Mouse (Mus musculus) C2C12 (cell line): Measurements from ENCODE around the gene Nipal1. TPM values are rescaled to one million over a fixed set of nuclear protein-coding genes. Genes with fewer than 3 reads are reported as not detected.

Source experiments
- H3K27me3 ChIP-seq: one replicate; pipeline ENCODE4 v1.6.1; 2011; ENCODE audit not compliant: control insufficient read depth, insufficient read depth, insufficient read length
- H3K36me3 ChIP-seq: one replicate; pipeline ENCODE4 v1.6.1; 2011; ENCODE audit not compliant: control insufficient read depth, insufficient read depth
- H3K4me3 ChIP-seq: one replicate; pipeline ENCODE4 v1.5.1; 2011; ENCODE audit warnings: mild to moderate bottlenecking, control low read depth; ENCODE audit not compliant: poor library complexity, insufficient read depth, severe bottlenecking
- H3K79me2 ChIP-seq: one replicate; pipeline ENCODE4 v1.6.1; 2011; ENCODE audit not compliant: control insufficient read depth, insufficient read depth
- H3K79me3 ChIP-seq: one replicate; pipeline ENCODE4 v1.6.1; 2011; ENCODE audit warnings: low read depth, control low read depth
- H3ac ChIP-seq: one replicate; pipeline ENCODE3; 2011; ENCODE audit warnings: low read depth; ENCODE audit not compliant: control insufficient read depth, insufficient read length
- CEBPB ChIP-seq: IDR thresholded peaks from one replicate; pipeline ENCODE4 v1.6.1; 2011; ENCODE audit warnings: low read depth, mild to moderate bottlenecking, control low read depth, moderate library complexity
- CTCF ChIP-seq: IDR thresholded peaks from one replicate; pipeline ENCODE4 v1.5.1; 2011; ENCODE audit not compliant: control insufficient read depth, insufficient read depth, insufficient read length
- FOSL1 ChIP-seq: IDR thresholded peaks from one replicate; pipeline ENCODE4 v1.8.0; 2011; ENCODE audit warnings: mild to moderate bottlenecking, low read length; ENCODE audit not compliant: poor library complexity, insufficient read depth, severe bottlenecking
- MAX ChIP-seq: IDR thresholded peaks from one replicate; pipeline ENCODE4 v1.6.1; 2011; ENCODE audit warnings: mild to moderate bottlenecking, control low read depth
- MYOD1 ChIP-seq: IDR thresholded peaks from one replicate; pipeline ENCODE4 v1.6.1; 2011; ENCODE audit warnings: low read depth; ENCODE audit not compliant: control insufficient read depth, insufficient read length
- MYOG ChIP-seq: IDR thresholded peaks from one replicate; pipeline ENCODE4 v1.6.1; 2011; ENCODE audit not compliant: control insufficient read depth, insufficient read length; ENCODE audit errors: extremely low read depth
- USF1 ChIP-seq: IDR thresholded peaks from one replicate; pipeline ENCODE4 v1.6.1; 2011; ENCODE audit warnings: low read depth, mild to moderate bottlenecking, control low read depth, moderate library complexity
- polyA plus RNA-seq: library from polyadenylated mRNA; unstranded; fragments of >200 nt; fragmentation: generic; extraction: Trizol; gene quantifications from one replicate; pipeline ENCODE4 v1.2.1, GENCODE M21; 2012; ENCODE audit warnings: missing spikeins

Nipal1 gene
- polyA plus RNA-seq, 1 experiment, result 0.50 TPM

- TF ChIP-seq MAX, result no peak
- no peak overlapping the region for H3ac ChIP-seq
- no peaks in the 10 kb centered on the region for H3K79me2 ChIP-seq
- H3K4me3 ChIP-seq, result no peak overlapping the region
- no peaks in the 10 kb centered on the region for H3K79me3 ChIP-seq
- no peaks in the 10 kb centered on the region for H3K36me3 ChIP-seq
- H3K27me3 ChIP-seq, result no peaks in the 10 kb centered on the region
Observed at GRCm38 (mm10) chr5:72656270-72656791, 8.7 kb downstream of the Nipal1 start.

- Histone ChIP-seq H3K27me3 (no peaks in the 10 kb centered on the region), H3ac (no peak overlapping the region), H3K79me3 (no peaks in the 10 kb centered on the region), H3K36me3 (no peaks in the 10 kb centered on the region), H3K79me2 (no peaks in the 10 kb centered on the region), H3K4me3 (no peak overlapping the region)
- no peak for TF ChIP-seq MAX
- no peak for TF ChIP-seq CEBPB
- TF ChIP-seq MYOD1, result no peak
- no peak for TF ChIP-seq CTCF
- TF ChIP-seq USF1, result no peak
- TF ChIP-seq MYOG, result no peak
- no peak for TF ChIP-seq FOSL1
Observed at GRCm38 (mm10) chr5:72658375-72658774, 10.8 kb downstream of the Nipal1 start.

DNA sequence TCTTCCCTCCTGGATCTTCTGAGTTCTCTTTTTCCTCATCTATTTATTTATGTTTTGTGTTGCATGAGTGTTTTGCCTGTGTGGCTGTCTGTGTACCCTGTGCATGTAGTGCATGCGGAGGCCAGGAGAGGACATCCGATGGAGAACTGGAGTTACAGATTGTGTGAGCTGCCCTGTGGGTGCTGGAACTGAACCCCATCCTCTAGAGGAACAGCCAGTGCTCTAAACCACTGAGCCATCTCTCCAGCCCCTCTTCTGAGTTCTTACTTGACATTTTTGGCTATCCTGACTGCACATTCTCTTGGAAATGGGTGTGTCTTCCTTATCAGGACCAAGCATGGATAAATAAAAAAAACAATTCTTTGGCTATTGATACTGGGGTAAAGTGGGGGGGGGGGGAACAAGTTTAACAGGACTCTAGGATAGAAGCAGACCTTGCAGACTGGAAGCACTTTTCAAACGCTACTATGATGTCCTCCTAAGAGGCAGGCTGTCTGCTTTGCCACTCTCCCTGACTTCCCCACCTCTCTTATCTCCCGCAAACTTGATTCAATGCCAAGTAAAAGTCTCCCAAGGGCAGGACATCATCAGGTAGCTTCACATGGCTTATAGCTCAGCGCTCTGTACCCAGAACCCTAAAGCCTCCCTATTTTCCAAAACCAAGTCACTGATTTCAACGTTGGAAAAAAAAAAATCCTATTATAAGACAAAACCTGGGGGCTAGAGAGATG, 13.6 kb downstream of the Nipal1 start:
- Histone ChIP-seq H3K27me3 (no peaks in the 10 kb centered on the region), H3K79me2 (no peaks in the 10 kb centered on the region), H3K79me3 (no peaks in the 10 kb centered on the region), H3ac (no peak overlapping the region), H3K36me3 (no peaks in the 10 kb centered on the region), H3K4me3 (no peak overlapping the region)
- TF ChIP-seq FOSL1, result no peak
- TF ChIP-seq MYOD1, result no peak
- TF ChIP-seq MAX, result no peak
- no peak for TF ChIP-seq CEBPB
- TF ChIP-seq USF1, result no peak
- TF ChIP-seq MYOG, result no peak
- no peak for TF ChIP-seq CTCF

DNA sequence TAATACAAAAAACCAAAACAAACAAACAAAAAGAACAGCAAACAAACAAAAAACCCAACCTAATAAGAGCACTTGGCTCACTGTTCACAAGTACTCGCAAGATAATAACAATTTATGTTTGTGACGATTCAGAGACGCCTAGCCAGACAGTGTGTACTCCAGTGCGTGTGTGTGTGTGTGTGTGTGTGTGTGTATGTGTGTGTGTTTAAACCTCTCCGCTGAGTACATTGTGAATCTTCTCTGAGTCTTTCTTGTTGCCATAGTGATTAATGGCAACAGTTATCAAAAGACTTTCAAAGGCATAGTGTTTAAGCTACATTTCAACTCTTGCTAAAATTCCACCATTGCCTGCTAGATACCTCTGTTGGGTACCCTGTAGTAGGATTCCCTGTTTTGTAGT, 16.5 kb downstream of the Nipal1 start:
- Histone ChIP-seq H3K36me3 (no peaks in the 10 kb centered on the region), H3K27me3 (no peaks in the 10 kb centered on the region), H3K79me3 (no peaks in the 10 kb centered on the region), H3K4me3 (no peak overlapping the region), H3K79me2 (no peaks in the 10 kb centered on the region), H3ac (no peak overlapping the region)
- TF ChIP-seq USF1, result no peak
- no peak for TF ChIP-seq MYOD1
- no peak for TF ChIP-seq CEBPB
- no peak for TF ChIP-seq CTCF
- TF ChIP-seq FOSL1, result no peak
- no peak for TF ChIP-seq MYOG
- TF ChIP-seq MAX, result no peak

DNA sequence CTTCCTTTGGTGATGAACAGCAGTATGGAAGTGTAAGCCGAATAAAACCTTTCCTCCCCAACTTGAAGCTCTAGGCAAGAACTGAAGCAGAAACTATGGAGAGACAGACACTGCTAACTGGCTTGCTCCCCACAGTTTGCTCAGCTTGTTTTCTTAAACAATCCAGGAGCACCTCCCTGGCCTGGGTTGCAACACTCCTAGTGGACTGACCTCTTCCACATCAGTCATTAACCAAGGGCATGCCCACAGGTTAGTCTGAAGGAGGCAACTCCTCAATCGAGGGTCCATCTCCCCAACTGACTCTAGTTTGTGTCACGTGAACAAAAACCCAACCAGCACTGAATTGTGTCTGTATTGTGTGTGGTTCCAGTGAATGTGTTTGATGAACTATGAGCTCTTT, 17.3 kb downstream of the Nipal1 start:
- no peak overlapping the region for H3K4me3 ChIP-seq
- H3K79me3 ChIP-seq, result no peaks in the 10 kb centered on the region
- no peaks in the 10 kb centered on the region for H3K27me3 ChIP-seq
- no peaks in the 10 kb centered on the region for H3K79me2 ChIP-seq
- TF ChIP-seq CTCF (no peak), MAX (no peak), FOSL1 (no peak), MYOD1 (no peak), CEBPB (no peak), MYOG (no peak), USF1 (no peak)
- no peaks in the 10 kb centered on the region for H3K36me3 ChIP-seq
- no peak overlapping the region for H3ac ChIP-seq

GRCm38 (mm10) chr5:72665281-72665680, 17.7 kb downstream of the Nipal1 start:
- Histone ChIP-seq H3K27me3 (no peaks in the 10 kb centered on the region), H3K79me3 (no peaks in the 10 kb centered on the region), H3K4me3 (no peak overlapping the region), H3K36me3 (no peaks in the 10 kb centered on the region), H3K79me2 (no peaks in the 10 kb centered on the region), H3ac (no peak overlapping the region)
- TF ChIP-seq MYOG (no peak), CTCF (peak; percentile 6)

- no peaks in the 10 kb centered on the region for H3K36me3 ChIP-seq
- no peak for TF ChIP-seq MYOG
- no peak for TF ChIP-seq MAX
- no peak for TF ChIP-seq CTCF
- no peaks in the 10 kb centered on the region for H3K79me3 ChIP-seq
- H3K27me3 ChIP-seq, result no peaks in the 10 kb centered on the region
- no peak overlapping the region for H3K4me3 ChIP-seq
- H3K79me2 ChIP-seq, result no peaks in the 10 kb centered on the region
- H3ac ChIP-seq, result no peak overlapping the region
Observed at GRCm38 (mm10) chr5:72666428-72666827, 18.8 kb downstream of the Nipal1 start.
